Mouse (Mus musculus): ENCODE data around the gene Cd44. TPM values are rescaled to one million over a fixed set of nuclear protein-coding genes. Genes with fewer than 3 reads are reported as not detected.

Cd44 gene
- total and polyA plus RNA-seq, 3 experiments: 102 to 153 (median 112) TPM

DNA sequence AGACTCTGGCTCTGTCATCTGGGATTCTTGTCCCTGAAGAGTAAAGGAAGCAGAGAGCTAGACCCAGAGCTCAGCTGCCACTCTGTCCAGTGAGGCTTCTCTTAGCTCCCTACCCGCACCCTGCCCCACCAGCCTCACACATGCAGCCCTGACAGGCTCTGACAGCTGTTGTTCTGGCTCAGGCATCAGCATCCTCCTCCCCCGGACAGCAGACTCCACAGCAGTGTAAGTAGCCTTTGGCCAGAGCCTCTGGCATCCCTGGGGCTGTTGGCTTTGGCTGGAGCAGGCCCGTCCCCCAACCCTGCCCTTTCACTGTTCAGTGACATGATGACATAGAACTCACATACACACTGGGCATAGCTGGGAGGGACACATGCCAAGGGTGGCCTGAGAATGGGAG lies 35.4 kb upstream of the Cd44 start:
- Histone ChIP-seq H3K9me3 (replicated peaks; ENCODE audit: low read length) (no peaks in the 10 kb centered on the region), H3K9ac (ENCODE audit: insufficient read depth, low read depth) (no peak overlapping the region), H3K4me1 (ENCODE audit: control insufficient read depth in 1 of 2, insufficient read depth in 2 of 2) (peaks cover 14 to 36% of the 10 kb centered on the region in 2 experiments), H3K36me3 (replicated peaks in 1 of 2; ENCODE audit: control insufficient read depth in 1 of 2, insufficient read depth in 1 of 2, low read length in 1 of 2) (no peaks in the 10 kb centered on the region), H3K27me3 (replicated peaks) (no peaks in the 10 kb centered on the region), H3K4me2 (ENCODE audit: insufficient read depth, low read depth, poor library complexity, severe bottlenecking) (no peak overlapping the region), H3K4me3 (replicated peaks in 1 of 3; ENCODE audit: low read depth in 2 of 3, low read length in 2 of 3, poor library complexity in 1 of 3) (no peak overlapping the region), H3K27ac (ENCODE audit: insufficient read depth, low read depth) (no peak overlapping the region), H3K79me2 (replicated peaks; ENCODE audit: control insufficient read depth, extremely low read depth, insufficient read depth, poor library complexity, severe bottlenecking) (no peaks in the 10 kb centered on the region)
- TF ChIP-seq HCFC1 (IDR thresholded peaks at IDR 0.05; ENCODE audit: low read depth, low read length) (no peak), MEF2A (IDR thresholded peaks at IDR 0.05; ENCODE audit: borderline replicate concordance, low read depth, low read length) (no peak), SMC3 (IDR thresholded peaks at IDR 0.05; ENCODE audit: low read depth, low read length) (no peak), ZKSCAN1 (IDR thresholded peaks at IDR 0.05; ENCODE audit: borderline replicate concordance, low read depth, low read length) (no peak), ZMIZ1 (IDR thresholded peaks at IDR 0.05; ENCODE audit: low read depth, low read length) (no peak), USF1 (IDR thresholded peaks at IDR 0.05; ENCODE audit: low read depth, low read length) (no peak), ZC3H11A (IDR thresholded peaks at IDR 0.05; ENCODE audit: low read depth, low read length) (no peak), EP300 (IDR thresholded peaks at IDR 0.05; ENCODE audit: low read length) (no peak), IRF4 (IDR thresholded peaks at IDR 0.05; ENCODE audit: low read depth, low read length) (no peak)
- dilution Hi-C loops (cut with MboI; ENCODE audit: extremely low pct_ligation_motif_present, extremely low pct_unique_long_range_greater_than_20kb, low sequenced_read_pairs) (no loop called here), in situ Hi-C loops (cut with MboI; ENCODE audit: low pct_ligation_motif_present, low pct_unique_long_range_greater_than_20kb, low sequenced_read_pairs) (no loop called here)
- DNase-seq (ENCODE audit: extremely low read depth): no peak

DNA sequence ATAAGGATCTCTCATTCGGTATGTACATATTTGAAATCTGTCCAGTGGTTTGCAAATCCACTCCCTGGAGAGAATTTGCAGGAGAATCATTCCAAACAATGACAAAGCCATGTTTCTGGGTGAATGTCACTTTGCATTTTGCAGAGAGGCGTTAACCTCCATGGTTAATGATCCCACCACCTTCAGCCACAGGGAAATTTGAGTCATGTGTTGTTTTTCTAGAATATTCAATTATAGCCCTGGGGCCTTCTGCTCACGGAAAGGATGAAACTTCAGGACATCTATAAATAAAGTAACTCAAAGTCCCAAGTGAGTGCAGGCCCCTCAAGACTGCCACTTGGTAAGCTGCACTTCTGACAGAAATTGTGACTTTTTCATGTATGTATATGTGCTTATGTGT lies 33.4 kb upstream of the Cd44 start:
- peak overlapping the region; percentile 40; the same call in 1 of the 2 replicates for H3K4me2 ChIP-seq (ENCODE audit: insufficient read depth, low read depth, poor library complexity, severe bottlenecking)
- peak; percentile 39; the same call in 1 of the 2 replicates for TF ChIP-seq TCF12 (IDR thresholded peaks at IDR 0.05; ENCODE audit: low read depth, low read length)
- TF ChIP-seq BHLHE40 (IDR thresholded peaks at IDR 0.05; ENCODE audit: low read depth, low read length): peak; percentile 24; the same call in 1 of the 2 replicates
- peak; percentile 51 for TF ChIP-seq EP300 (IDR thresholded peaks at IDR 0.05; ENCODE audit: low read length)
- TF ChIP-seq RCOR1 (conservative IDR thresholded peaks at IDR 0.05; ENCODE audit: low read depth, low read length): no peak
- TF ChIP-seq MEF2A (IDR thresholded peaks at IDR 0.05; ENCODE audit: borderline replicate concordance, low read depth, low read length): peak; percentile 80
- TF ChIP-seq ZKSCAN1 (IDR thresholded peaks at IDR 0.05; ENCODE audit: borderline replicate concordance, low read depth, low read length): no peak
- peak; percentile 63; the same call in 1 of the 2 replicates for TF ChIP-seq ETS1 (conservative IDR thresholded peaks at IDR 0.05; ENCODE audit: low read depth, low read length)
- 0 out of 2 replicates have a peak, but pooled peaks have one; percentile 15 for TF ChIP-seq JUND (conservative IDR thresholded peaks at IDR 0.05; ENCODE audit: low read depth, low read length)
- H3K9me3 ChIP-seq (replicated peaks; ENCODE audit: low read length): no peaks in the 10 kb centered on the region
- H3K27ac ChIP-seq (ENCODE audit: insufficient read depth, low read depth): no peak overlapping the region
- no peak overlapping the region for H3K9ac ChIP-seq (ENCODE audit: insufficient read depth, low read depth)
- dilution Hi-C loops (cut with MboI; ENCODE audit: extremely low pct_ligation_motif_present, extremely low pct_unique_long_range_greater_than_20kb, low sequenced_read_pairs) (no loop called here), in situ Hi-C loops (cut with MboI; ENCODE audit: low pct_ligation_motif_present, low pct_unique_long_range_greater_than_20kb, low sequenced_read_pairs) (loop anchor here (5.0 kb wide), 1 partner anchor 38 kb away; no protein-coding TSS in a partner anchor)
- H3K27me3 ChIP-seq (replicated peaks): no peaks in the 10 kb centered on the region
- H3K4me3 ChIP-seq (replicated peaks in 1 of 3; ENCODE audit: low read depth in 2 of 3, low read length in 2 of 3, poor library complexity in 1 of 3): no peak overlapping the region
- peaks cover 17 to 18% of the 10 kb centered on the region in 2 experiments for H3K4me1 ChIP-seq (ENCODE audit: control insufficient read depth in 1 of 2, insufficient read depth in 2 of 2)
- no peaks in the 10 kb centered on the region for H3K79me2 ChIP-seq (replicated peaks; ENCODE audit: control insufficient read depth, extremely low read depth, insufficient read depth, poor library complexity, severe bottlenecking)
- no peak for DNase-seq (ENCODE audit: extremely low read depth)
- no peaks in the 10 kb centered on the region for H3K36me3 ChIP-seq (replicated peaks in 1 of 2; ENCODE audit: control insufficient read depth in 1 of 2, insufficient read depth in 1 of 2, low read length in 1 of 2)

All from CH12.LX (cell line).